Mouse (Mus musculus) lung, postnatal 0 days (tissue): ENCODE measurements at regions not wholly inside any gene's neighbourhood (a gene's known extent, or its start where the extent isn't known, plus 50 kb on each side); places are given as distances from the start of the nearest gene placed in this dataset.

Source experiments
- ATAC-seq: fragments of 200-750 bp; cut with Nextera tagmentation; 2 replicates; pipeline ENCODE4 v1.8.0; 2017; ENCODE audit warnings: moderate library complexity
- DNase-seq: peaks from one replicate; pipeline ENCODE4 v3.0.0-alpha.2; 2016; ENCODE audit warnings: low spot score
- H3K27ac ChIP-seq: fragments of 300-500 bp; sonication (generic); 2 replicates; pipeline ENCODE4 v1.5.1; 2014; ENCODE audit warnings: antibody characterized with exemption, mild to moderate bottlenecking, low read length, mixed read lengths
- H3K27me3 ChIP-seq: fragments of 300-500 bp; sonication (generic); replicated peaks from 2 replicates; pipeline ENCODE4 v1.6.1; 2014; ENCODE audit warnings: low read length, mixed read lengths; ENCODE audit not compliant: insufficient read depth
- H3K36me3 ChIP-seq: fragments of 300-500 bp; sonication (generic); 2 replicates; pipeline ENCODE4 v1.6.1; 2014; ENCODE audit warnings: low read length, mixed read lengths; ENCODE audit not compliant: insufficient read depth
- H3K4me1 ChIP-seq: fragments of 300-500 bp; sonication (generic); 2 replicates; pipeline ENCODE4 v1.6.1; 2014; ENCODE audit warnings: antibody characterized with exemption, low read depth, low read length, mixed read lengths; ENCODE audit not compliant: insufficient read depth
- H3K4me2 ChIP-seq: fragments of 300-500 bp; sonication (generic); replicated peaks from 2 replicates; pipeline ENCODE4 v1.6.1; 2014; ENCODE audit warnings: low read depth, mild to moderate bottlenecking, low read length, moderate library complexity, mixed read lengths
- H3K4me3 ChIP-seq: fragments of 300-500 bp; sonication (generic); 2 replicates; pipeline ENCODE4 v1.5.1; 2014; ENCODE audit warnings: low read depth, low read length
- H3K9ac ChIP-seq: fragments of 300-500 bp; sonication (generic); replicated peaks from 2 replicates; pipeline ENCODE4 v1.6.1; 2014; ENCODE audit warnings: low read depth, mild to moderate bottlenecking
- H3K9me3 ChIP-seq: fragments of 300-500 bp; sonication (generic); 2 replicates; pipeline ENCODE4 v1.6.1; 2016; ENCODE audit warnings: low read length, mixed read lengths
- CTCF ChIP-seq: IDR thresholded peaks from 2 replicates; pipeline ENCODE4 v1.5.1; 2016; ENCODE audit warnings: antibody characterized with exemption, mild to moderate bottlenecking
- EP300 ChIP-seq: IDR thresholded peaks from 2 replicates; pipeline ENCODE4 v1.6.1; 2016; ENCODE audit warnings: antibody characterized with exemption, mild to moderate bottlenecking, control low read depth
- WGBS: fragments of 180-500 bp; shearing (Covaris S2); extraction: QIAGEN DNeasy Blood & Tissue Kit; methylation state at CpG from one replicate; pipeline ENCODE4 v1.1.7; 2014; 5-methylcytosine and 5-hydroxymethylcytosine counted together

GRCm38 (mm10) chr15:53399663-53400553 is 484.8 kb upstream of the Gm7489 start:
- DNase-seq = peak; percentile 61
- Histone ChIP-seq H3K9ac (no peak overlapping the region), H3K4me2 (no peak overlapping the region), H3K9me3 (no peaks in the 10 kb centered on the region), H3K27ac (no peak overlapping the region), H3K27me3 (no peaks in the 10 kb centered on the region), H3K36me3 (no peaks in the 10 kb centered on the region), H3K4me3 (no peak overlapping the region), H3K4me1 (no peaks in the 10 kb centered on the region)
- no peak for ATAC-seq
- WGBS = 52% methylated on average over 11 of the region's 11 CpGs
- no peak for TF ChIP-seq CTCF
- TF ChIP-seq EP300 = no peak

GRCm38 (mm10) chr15:53400554-53400846 is 484.2 kb upstream of the Gm7489 start:
- no peaks in the 10 kb centered on the region for H3K27me3 ChIP-seq
- no peak overlapping the region for H3K9ac ChIP-seq
- H3K27ac ChIP-seq = no peak overlapping the region
- H3K36me3 ChIP-seq = no peaks in the 10 kb centered on the region
- no peak overlapping the region for H3K4me2 ChIP-seq
- no peak for DNase-seq
- WGBS = 55% methylated on average over 2 of the region's 3 CpGs
- H3K4me3 ChIP-seq = no peak overlapping the region
- no peaks in the 10 kb centered on the region for H3K9me3 ChIP-seq
- no peaks in the 10 kb centered on the region for H3K4me1 ChIP-seq
- TF ChIP-seq EP300 (no peak), CTCF (no peak)
- no peak for ATAC-seq
